Comparison of ENCODE assay signal across 11 mouse cellular contexts in the genomic region with DNA sequence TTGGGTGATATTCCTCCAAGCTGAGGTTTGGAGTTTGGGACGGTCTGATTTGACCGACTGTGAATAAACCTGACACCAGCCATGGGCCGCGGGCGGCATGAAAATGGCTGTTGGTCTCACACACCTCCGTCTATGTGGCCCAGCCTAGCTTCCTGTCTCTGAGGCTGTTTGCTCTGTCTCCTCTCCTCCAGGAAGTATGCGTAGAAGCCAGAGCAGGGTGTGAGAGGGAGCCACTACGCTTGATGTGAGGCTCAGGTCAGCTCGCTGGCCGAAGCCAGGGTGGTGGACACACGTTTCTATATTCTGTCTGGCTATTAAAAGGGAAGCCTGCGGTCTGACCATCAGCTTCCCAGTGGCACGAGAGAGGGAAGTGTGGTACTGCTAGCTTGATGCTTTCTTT.
DNase-seq lines count a peak whose midpoint lies in the region; ATAC-seq and TF ChIP-seq lines count a peak whose summit lies in the region.
"Had no signal": no experiment of that assay in that cellular context is flagged by ENCODE, and none has a peak within 500 bp of the region (broad histone marks: within the 10 kb centered on the region; RNA-seq: fewer than 3 reads in every experiment).

No protein-coding gene starts in this region.

- no peak for TF ChIP-seq CTCF in spleen, adult 2 months (IDR thresholded peaks at IDR 0.05; ENCODE audit: extremely low read depth, insufficient read depth, insufficient read length, insufficient replicate concordance)

- no peaks in the 10 kb centered on the region for H3K36me3 ChIP-seq in hindbrain, embryonic 12.5 days
- H3K36me3 ChIP-seq in hindbrain, embryonic 10.5 days, result no peaks in the 10 kb centered on the region
- H3K36me3 ChIP-seq in spleen, adult 2 months (ENCODE audit: control insufficient read depth, insufficient read depth, low read length), result no peaks in the 10 kb centered on the region
- no peaks in the 10 kb centered on the region for H3K36me3 ChIP-seq in midbrain, embryonic 16.5 days (ENCODE audit: control insufficient read depth, insufficient read depth, low read length)

- 87% methylated on average over 13 of the region's 13 CpGs for WGBS in hindbrain, embryonic 12.5 days
- WGBS in hindbrain, embryonic 10.5 days, result 94% methylated on average over 13 of the region's 13 CpGs
- WGBS in spleen, adult 2 months, result 68% methylated on average over 13 of the region's 13 CpGs
- WGBS in midbrain, embryonic 16.5 days, result 83% methylated on average over 13 of the region's 13 CpGs

- no peaks in the 10 kb centered on the region for H3K9me3 ChIP-seq in hindbrain, embryonic 12.5 days (replicated peaks)
- H3K9me3 ChIP-seq in hindbrain, embryonic 10.5 days, result no peaks in the 10 kb centered on the region
- H3K9me3 ChIP-seq in midbrain, embryonic 16.5 days (replicated peaks; ENCODE audit: control insufficient read depth, low read length, poor library complexity, severe bottlenecking), result no peaks in the 10 kb centered on the region

- no peak for ATAC-seq in hindbrain, embryonic 12.5 days (ENCODE audit: low FRiP score)
- no peak for ATAC-seq in midbrain, embryonic 16.5 days

- no peak for TF ChIP-seq POLR2A in spleen, adult 2 months (IDR thresholded peaks at IDR 0.05; ENCODE audit: low read depth, low read length)

- no peak overlapping the region for H3K4me2 ChIP-seq in hindbrain, embryonic 12.5 days (replicated peaks)
- H3K4me2 ChIP-seq in midbrain, embryonic 16.5 days (ENCODE audit: low read length), result no peak overlapping the region

- H3K27ac ChIP-seq in hindbrain, embryonic 12.5 days, result peak overlapping the region; percentile 62
- no peak overlapping the region for H3K27ac ChIP-seq in hindbrain, embryonic 10.5 days
- H3K27ac ChIP-seq in spleen, adult 2 months (ENCODE audit: insufficient read depth, low read length), result peak overlapping the region; percentile 74
- peak overlapping the region; percentile 53 for H3K27ac ChIP-seq in midbrain, embryonic 16.5 days (ENCODE audit: low read length)

- H3K27me3 ChIP-seq in hindbrain, embryonic 12.5 days, result no peaks in the 10 kb centered on the region
- 0 out of 2 replicates have a peak, but pooled peaks cover 2% of the 10 kb centered on the region for H3K27me3 ChIP-seq in hindbrain, embryonic 10.5 days (ENCODE audit: insufficient read depth, poor library complexity, severe bottlenecking)
- H3K27me3 ChIP-seq in spleen, adult 2 months (ENCODE audit: control insufficient read depth, insufficient read depth, low read length), result no peaks in the 10 kb centered on the region
- H3K27me3 ChIP-seq in midbrain, embryonic 16.5 days (ENCODE audit: control insufficient read depth, insufficient read depth, low read depth, low read length), result no peaks in the 10 kb centered on the region

- H3K4me3 ChIP-seq in hindbrain, embryonic 12.5 days, result no peak overlapping the region
- no peak overlapping the region for H3K4me3 ChIP-seq in hindbrain, embryonic 10.5 days
- no peak overlapping the region for H3K4me3 ChIP-seq in spleen, adult 2 months (ENCODE audit: extremely low read depth, insufficient read depth, insufficient read length)
- no peak overlapping the region for H3K4me3 ChIP-seq in midbrain, embryonic 16.5 days (ENCODE audit: low read depth, low read length)

- H3K9ac ChIP-seq in hindbrain, embryonic 12.5 days, result no peak overlapping the region
- peak overlapping the region; percentile 28; the same call in 1 of the 2 replicates for H3K9ac ChIP-seq in midbrain, embryonic 16.5 days (ENCODE audit: low read depth, low read length)

- peaks cover 69% of the 10 kb centered on the region for H3K4me1 ChIP-seq in hindbrain, embryonic 12.5 days
- peaks cover 57% of the 10 kb centered on the region for H3K4me1 ChIP-seq in hindbrain, embryonic 10.5 days (replicated peaks)
- peaks cover 19% of the 10 kb centered on the region for H3K4me1 ChIP-seq in spleen, adult 2 months (ENCODE audit: control insufficient read depth, insufficient read depth, insufficient read length)
- peaks cover 60% of the 10 kb centered on the region for H3K4me1 ChIP-seq in midbrain, embryonic 16.5 days (ENCODE audit: control insufficient read depth, insufficient read depth, low read length)

- no peak for DNase-seq in hindbrain, embryonic 10.5 days (ENCODE audit: low spot score)
- DNase-seq in spleen, adult 2 months (ENCODE audit: low read depth in 1 of 2, low spot score in 2 of 2), result no peak
- no peak for DNase-seq in spleen, adult 12 weeks (ENCODE audit: low spot score)
- no peak for DNase-seq in adrenal gland, adult 18-20 months (ENCODE audit: low spot score in 2 of 2)
- DNase-seq in frontal cortex, postnatal 36 days (ENCODE audit: low spot score in 2 of 2), result no peak
- DNase-seq in adrenal gland, postnatal 10 days, result no peak
- DNase-seq: cerebellum, postnatal 36 days; liver; lung, postnatal 10 days had no signal
